Mouse (Mus musculus) forebrain, embryonic 12.5 days (tissue): ENCODE measurements around the gene Mtmr11. TPM values are rescaled to one million over a fixed set of nuclear protein-coding genes. Genes with fewer than 3 reads are reported as not detected.
A peak's percentile ranks its signal among the peaks of the same experiment; 100 is the strongest.

Experiments used
- ATAC-seq: fragments of 200-750 bp; cut with Nextera tagmentation; 2 replicates; pipeline ENCODE4 v1.8.0; 2017; ENCODE audit warnings: moderate TSS enrichment; ENCODE audit not compliant: low FRiP score
- H3K27ac ChIP-seq: fragments of 300-500 bp; sonication (generic); 2 replicates; pipeline ENCODE4 v1.5.1; 2016; ENCODE audit warnings: mild to moderate bottlenecking
- H3K27me3 ChIP-seq: fragments of 300-500 bp; sonication (generic); 2 replicates; pipeline ENCODE4 v1.6.1; 2016; ENCODE audit warnings: mild to moderate bottlenecking
- H3K36me3 ChIP-seq: fragments of 300-500 bp; sonication (generic); replicated peaks from 2 replicates; pipeline ENCODE4 v1.6.1; 2016; ENCODE audit warnings: mild to moderate bottlenecking
- H3K4me1 ChIP-seq: fragments of 300-500 bp; sonication (generic); 2 replicates; pipeline ENCODE4 v1.6.1; 2016
- H3K4me2 ChIP-seq: fragments of 300-500 bp; sonication (generic); 2 replicates; pipeline ENCODE4 v1.6.1; 2016; ENCODE audit warnings: mild to moderate bottlenecking, moderate library complexity
- H3K4me3 ChIP-seq: fragments of 300-500 bp; sonication (generic); replicated peaks from 2 replicates; pipeline ENCODE4 v1.5.1; 2016; ENCODE audit warnings: mild to moderate bottlenecking
- H3K9ac ChIP-seq: fragments of 300-500 bp; sonication (generic); 2 replicates; pipeline ENCODE4 v1.6.1; 2016; ENCODE audit warnings: mild to moderate bottlenecking
- H3K9me3 ChIP-seq: fragments of 300-500 bp; sonication (generic); 2 replicates; pipeline ENCODE4 v1.6.1; 2016
- WGBS: fragments of 180-500 bp; shearing (Covaris S2); methylation state at CpG from one replicate; pipeline ENCODE4 v1.1.7; 2016; 5-methylcytosine and 5-hydroxymethylcytosine counted together
- polyA plus RNA-seq: library from polyadenylated mRNA; unstranded; fragments of >200 nt; fragmentation: Nextera tagmentation; extraction: Ambion mirVana; gene quantifications from 2 replicates; pipeline ENCODE4 v1.2.1, GENCODE M21; 2016

The Mtmr11 gene
- polyA plus RNA-seq, 1 experiment from 2014 or later: 17.8 TPM

DNA sequence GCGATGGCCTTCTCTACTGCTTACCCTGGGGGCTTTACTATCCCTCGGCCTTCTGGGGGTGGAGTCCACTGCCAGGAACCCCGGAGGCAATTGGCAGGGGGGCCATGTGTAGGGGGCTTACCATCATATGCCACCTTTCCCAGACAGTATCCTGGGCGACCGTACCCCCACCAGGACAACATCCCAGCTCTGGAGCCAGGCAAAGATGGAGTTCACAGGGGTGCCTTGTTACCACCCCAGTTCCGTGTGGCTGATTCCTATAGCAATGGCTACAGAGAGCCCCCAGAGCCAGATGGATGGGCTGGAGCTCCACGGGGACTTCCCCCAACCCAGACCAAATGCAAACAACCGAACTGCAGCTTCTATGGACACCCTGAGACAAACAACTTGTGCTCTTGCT lies 6.3 kb upstream of the Mtmr11 start:
- no peak for ATAC-seq
- 87% methylated on average over 8 of the region's 8 CpGs for WGBS
- Histone ChIP-seq H3K36me3 (peaks cover 55% of the 10 kb centered on the region), H3K27ac (no peak overlapping the region), H3K9me3 (no peaks in the 10 kb centered on the region), H3K4me2 (no peak overlapping the region), H3K4me3 (no peak overlapping the region), H3K4me1 (peaks cover 5% of the 10 kb centered on the region), H3K9ac (no peak overlapping the region), H3K27me3 (no peaks in the 10 kb centered on the region)

DNA sequence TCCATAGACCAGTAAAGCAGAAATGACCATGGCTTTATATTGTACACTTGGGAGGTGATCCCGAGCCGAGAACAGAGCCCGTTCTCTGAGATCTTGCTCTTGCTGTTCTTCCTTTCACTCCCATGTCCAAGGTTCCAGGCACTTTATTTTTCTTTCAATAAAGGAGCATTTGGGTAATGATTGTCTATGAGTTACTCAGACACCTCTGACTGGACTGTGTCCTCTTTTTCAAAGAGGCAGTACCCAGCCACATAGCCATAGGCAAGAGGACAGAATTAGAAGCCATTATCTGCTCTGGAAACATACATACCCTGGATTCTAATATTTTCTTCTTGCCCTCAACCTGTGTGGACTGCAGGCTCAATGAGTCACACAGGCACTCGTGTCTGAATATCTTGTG lies 2.0 kb upstream of the Mtmr11 start:
- no peak for ATAC-seq
- no peaks in the 10 kb centered on the region for H3K9me3 ChIP-seq
- H3K9ac ChIP-seq: no peak overlapping the region
- H3K27ac ChIP-seq: no peak overlapping the region
- H3K4me2 ChIP-seq: no peak overlapping the region
- H3K36me3 ChIP-seq: peaks cover 12% of the 10 kb centered on the region
- H3K27me3 ChIP-seq: no peaks in the 10 kb centered on the region
- 80% methylated on average over 4 of the region's 4 CpGs for WGBS
- H3K4me1 ChIP-seq: peaks cover 26% of the 10 kb centered on the region
- H3K4me3 ChIP-seq: no peak overlapping the region

DNA sequence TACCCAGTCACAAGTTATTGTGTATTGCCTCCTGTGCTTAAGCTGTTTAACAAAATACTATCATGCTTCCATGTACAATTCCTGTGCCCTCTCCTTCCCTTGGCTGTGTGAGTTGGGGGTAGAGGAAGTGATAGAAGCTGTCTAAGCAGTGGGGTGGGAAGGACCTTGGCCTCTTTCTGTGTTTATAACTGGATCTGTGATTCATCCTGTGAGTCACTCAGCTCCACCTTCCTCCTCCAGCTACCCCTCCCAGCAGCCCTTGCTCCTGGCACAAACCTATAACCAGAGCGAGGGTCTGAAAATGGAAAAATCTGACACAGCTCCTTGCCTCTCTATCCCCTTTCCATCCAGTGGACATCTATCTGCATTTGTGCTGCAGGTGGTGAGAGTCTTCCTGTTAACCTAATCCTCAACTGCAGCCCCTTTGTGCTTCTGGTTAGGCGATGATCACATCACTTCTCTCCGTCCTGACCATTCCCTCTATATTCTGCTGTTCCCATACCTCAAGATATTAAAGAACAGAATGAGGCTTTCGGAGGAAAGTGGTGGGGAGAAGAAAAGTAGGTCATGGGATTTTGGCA lies 1.5 kb upstream of the Mtmr11 start:
- Histone ChIP-seq H3K27me3 (no peaks in the 10 kb centered on the region), H3K4me1 (peaks cover 26% of the 10 kb centered on the region), H3K9ac (peak overlapping the region; percentile 55; the same call in 1 of the 2 replicates), H3K4me3 (no peak overlapping the region), H3K36me3 (peaks cover 7% of the 10 kb centered on the region), H3K27ac (peak overlapping the region; percentile 63), H3K9me3 (no peaks in the 10 kb centered on the region), H3K4me2 (peak overlapping the region; percentile 82)
- 55% methylated on average over 4 of the region's 4 CpGs for WGBS
- ATAC-seq: no peak

DNA sequence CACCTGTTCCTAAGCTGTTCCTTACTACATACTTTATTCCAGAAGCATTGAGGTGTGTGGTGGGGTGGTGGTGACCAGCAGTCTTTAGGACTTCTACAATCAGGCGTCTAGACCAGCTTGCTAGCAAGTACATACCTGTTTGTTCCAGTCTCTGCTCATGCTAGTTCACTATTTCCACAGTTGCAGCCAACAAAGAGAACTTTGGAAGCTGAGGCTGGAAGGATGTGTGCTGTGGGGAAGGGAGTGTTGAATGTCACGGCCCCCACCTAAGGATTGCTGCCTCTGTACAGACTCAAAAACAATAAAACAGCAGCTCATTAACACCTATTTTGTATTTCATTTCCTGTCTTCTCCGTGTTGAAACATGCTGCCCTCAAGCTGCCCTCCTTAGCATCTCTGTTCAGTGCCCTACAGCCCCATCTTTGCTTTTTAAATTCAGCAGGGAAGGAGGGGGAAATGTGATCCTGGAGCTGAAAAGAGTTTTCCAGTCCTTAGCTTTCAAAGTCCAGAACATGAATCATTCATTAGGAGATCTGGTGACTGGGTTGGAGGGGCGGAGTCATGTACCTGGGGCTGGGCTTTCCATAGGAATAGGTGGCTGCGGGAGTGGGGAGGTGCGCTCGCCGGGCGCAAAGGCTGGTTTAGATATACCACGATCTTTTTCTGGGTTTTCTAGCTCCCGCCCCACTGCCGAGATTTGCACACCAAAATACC lies 844 bp upstream of the Mtmr11 start:
- peak overlapping the region; percentile 63 for H3K27ac ChIP-seq
- peak; percentile 56; the same call in 1 of the 2 replicates for ATAC-seq
- H3K9me3 ChIP-seq: no peaks in the 10 kb centered on the region
- H3K36me3 ChIP-seq: peaks cover under 1% of the 10 kb centered on the region; the same call in 1 of the 2 replicates
- H3K9ac ChIP-seq: peak overlapping the region; percentile 55
- H3K27me3 ChIP-seq: no peaks in the 10 kb centered on the region
- WGBS: under 1% methylated on average over 12 of the region's 12 CpGs
- peaks cover 26% of the 10 kb centered on the region for H3K4me1 ChIP-seq
- peak overlapping the region; percentile 82 for H3K4me2 ChIP-seq
- peak overlapping the region; percentile 37 for H3K4me3 ChIP-seq

DNA sequence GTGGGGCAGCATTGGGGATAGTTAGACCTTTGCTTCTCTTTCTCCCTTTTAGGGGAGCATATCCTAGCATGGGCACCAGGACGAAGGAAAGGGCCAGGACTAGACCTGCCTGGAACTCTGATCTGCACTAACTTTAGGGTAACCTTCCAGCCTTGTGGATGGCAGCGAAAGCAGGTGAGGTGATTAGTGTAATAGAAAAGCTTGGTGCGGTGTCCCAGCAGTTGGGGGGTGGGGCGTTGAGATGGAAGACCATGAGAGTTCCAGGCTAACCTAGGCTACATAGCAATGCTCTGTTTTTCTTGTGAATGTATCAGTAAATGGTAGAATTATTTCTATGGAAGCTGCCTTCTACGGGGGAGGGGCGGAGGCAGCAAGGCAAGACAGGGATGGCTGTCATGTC lies 1.2 kb downstream of the Mtmr11 start:
- Histone ChIP-seq H3K36me3 (no peaks in the 10 kb centered on the region), H3K9me3 (no peaks in the 10 kb centered on the region), H3K4me3 (no peak overlapping the region), H3K4me2 (0 out of 2 replicates have a peak overlapping the region, but pooled peaks have one; percentile 82), H3K9ac (no peak overlapping the region), H3K27ac (no peak overlapping the region), H3K4me1 (peaks cover 26% of the 10 kb centered on the region), H3K27me3 (no peaks in the 10 kb centered on the region)
- no peak for ATAC-seq
- WGBS: 87% methylated on average over 6 of the region's 6 CpGs

DNA sequence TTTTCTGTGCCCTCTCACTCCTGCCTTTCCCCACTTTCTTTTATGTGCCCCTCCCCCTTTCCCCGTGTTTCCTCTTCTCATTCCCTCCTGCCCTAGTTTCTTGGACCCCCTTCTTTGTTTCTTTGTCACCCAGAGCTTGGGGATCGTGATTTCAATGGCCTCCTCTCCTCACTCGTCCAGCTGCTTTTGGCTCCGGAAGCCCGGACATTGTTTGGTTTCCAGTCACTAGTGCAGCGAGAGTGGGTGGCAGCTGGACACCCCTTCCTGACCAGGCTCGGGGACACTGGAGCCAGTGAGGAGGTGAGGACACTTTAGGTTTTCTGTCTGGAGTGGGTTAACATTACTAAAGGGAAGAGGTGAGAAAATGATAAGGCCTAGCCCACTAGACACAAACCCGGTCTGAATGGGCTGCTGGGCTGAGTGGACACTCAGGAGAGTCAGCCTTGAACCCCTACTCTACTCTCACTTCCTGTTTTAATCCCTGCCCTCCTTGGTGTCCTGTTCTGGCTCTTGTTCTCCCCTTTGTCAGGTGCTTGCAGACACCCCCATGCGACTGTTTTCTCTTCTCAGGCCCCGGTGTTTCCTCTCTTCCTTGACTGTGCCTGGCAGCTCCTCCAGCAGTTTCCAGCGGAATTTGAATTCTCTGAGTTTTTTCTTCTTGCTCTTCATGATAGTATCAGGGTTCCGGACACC lies 6.8 kb downstream of the Mtmr11 start:
- 71% methylated on average over 12 of the region's 12 CpGs for WGBS
- H3K36me3 ChIP-seq: peaks cover 13% of the 10 kb centered on the region
- H3K27me3 ChIP-seq: no peaks in the 10 kb centered on the region
- ATAC-seq: no peak
- no peak overlapping the region for H3K27ac ChIP-seq
- no peaks in the 10 kb centered on the region for H3K9me3 ChIP-seq
- H3K4me1 ChIP-seq: peaks cover 23% of the 10 kb centered on the region
- no peak overlapping the region for H3K4me3 ChIP-seq
- no peak overlapping the region for H3K4me2 ChIP-seq
- no peak overlapping the region for H3K9ac ChIP-seq

DNA sequence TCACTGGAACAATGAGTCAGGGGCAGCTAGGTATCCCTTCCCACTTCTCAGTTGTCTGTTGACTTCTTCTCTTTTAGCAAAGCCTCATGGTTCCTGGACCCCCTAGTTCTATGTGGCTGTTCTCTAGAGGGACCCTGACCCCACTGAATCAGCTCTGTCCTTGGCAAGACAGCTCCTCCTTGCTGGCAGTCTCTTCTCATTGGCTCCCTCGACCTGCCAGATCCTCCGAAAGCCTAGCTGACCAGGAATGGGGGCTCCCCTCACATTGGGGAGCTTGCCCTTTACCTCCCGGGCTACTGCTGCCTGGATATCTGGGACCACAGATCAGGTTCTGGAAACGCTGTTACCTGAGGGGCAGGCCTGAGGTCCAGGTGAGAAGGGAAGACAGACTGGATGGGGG lies 8.5 kb downstream of the Mtmr11 start:
- H3K4me2 ChIP-seq: no peak overlapping the region; the same call in 1 of the 2 replicates
- 85% methylated on average over 4 of the region's 4 CpGs for WGBS
- H3K9ac ChIP-seq: peak overlapping the region; percentile 33; the same call in 1 of the 2 replicates
- no peak overlapping the region for H3K4me3 ChIP-seq
- H3K27me3 ChIP-seq: no peaks in the 10 kb centered on the region
- no peak for ATAC-seq
- H3K4me1 ChIP-seq: peaks cover 37% of the 10 kb centered on the region
- H3K9me3 ChIP-seq: no peaks in the 10 kb centered on the region
- peaks cover 28% of the 10 kb centered on the region for H3K36me3 ChIP-seq
- 0 out of 2 replicates have a peak overlapping the region, but pooled peaks have one; percentile 3 for H3K27ac ChIP-seq

DNA sequence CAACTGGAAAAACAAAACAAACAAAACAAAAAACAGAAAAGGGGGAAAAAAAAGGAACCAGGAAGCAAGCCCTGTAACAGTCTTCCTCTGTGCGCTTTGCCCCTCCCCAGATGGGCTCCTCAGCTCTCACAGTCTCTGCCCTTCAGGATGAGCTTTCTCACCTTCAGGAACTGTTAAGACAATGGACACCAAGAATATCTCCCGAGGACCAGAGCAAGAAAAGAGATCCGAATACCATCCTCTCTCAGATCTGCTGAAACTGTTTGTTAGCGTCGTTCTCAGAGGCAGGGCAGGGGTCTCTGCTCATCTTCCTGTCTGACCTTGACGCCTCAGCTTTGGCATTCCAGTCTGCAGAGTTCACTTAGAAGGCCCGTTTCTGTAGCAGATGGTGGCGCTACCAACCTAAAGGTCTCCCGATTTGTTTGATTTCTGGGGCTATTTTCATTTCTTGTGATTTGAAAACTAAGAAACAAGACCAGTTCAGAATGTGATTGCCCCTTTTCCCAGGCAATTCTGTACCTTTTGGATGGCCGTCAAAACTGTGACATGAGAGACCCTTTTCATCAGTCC lies 9.3 kb downstream of the Mtmr11 start:
- Histone ChIP-seq H3K4me1 (peaks cover 37% of the 10 kb centered on the region), H3K27ac (peak overlapping the region; percentile 98), H3K4me3 (peak overlapping the region; percentile 62; the same call in 1 of the 2 replicates), H3K4me2 (peak overlapping the region; percentile 64), H3K36me3 (peaks cover 34% of the 10 kb centered on the region), H3K9me3 (no peaks in the 10 kb centered on the region), H3K9ac (peak overlapping the region; percentile 82), H3K27me3 (no peaks in the 10 kb centered on the region)
- 78% methylated on average over 10 of the region's 10 CpGs for WGBS
- no peak for ATAC-seq

DNA sequence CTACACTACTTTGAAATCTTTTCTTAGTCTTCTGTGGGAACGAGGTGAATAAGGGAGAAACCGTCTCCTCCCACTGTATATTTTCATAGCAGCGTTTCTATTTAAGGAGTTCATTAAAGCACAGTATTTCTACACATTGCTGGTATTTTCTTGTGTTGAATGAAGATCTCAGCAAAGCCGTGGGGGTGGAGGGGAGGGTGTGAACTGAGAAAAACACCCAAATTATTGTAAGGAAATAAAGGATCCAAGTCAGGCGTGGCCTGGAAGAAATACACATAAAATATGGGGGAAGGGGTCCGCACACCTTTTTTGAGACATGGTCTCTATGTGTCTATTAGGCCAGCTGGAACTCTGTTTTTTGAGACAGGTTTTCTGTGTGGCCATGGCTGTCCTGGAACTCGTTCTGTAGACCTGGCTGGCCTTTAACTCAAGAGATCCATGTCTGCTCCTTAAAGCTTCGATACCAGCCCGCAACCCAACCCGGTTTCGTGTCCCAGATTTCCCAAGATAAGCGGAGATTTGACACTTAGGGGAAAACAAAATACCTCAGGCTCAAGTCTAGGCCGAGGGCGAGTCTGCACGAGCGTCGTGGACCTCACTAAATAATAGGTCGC lies 9.9 kb downstream of the Mtmr11 start:
- no peaks in the 10 kb centered on the region for H3K27me3 ChIP-seq
- peak overlapping the region; percentile 62 for H3K4me3 ChIP-seq
- peaks cover 41% of the 10 kb centered on the region for H3K36me3 ChIP-seq
- no peaks in the 10 kb centered on the region for H3K9me3 ChIP-seq
- H3K4me2 ChIP-seq: peak overlapping the region; percentile 64
- H3K9ac ChIP-seq: peak overlapping the region; percentile 82
- H3K27ac ChIP-seq: peak overlapping the region; percentile 98
- peaks cover 37% of the 10 kb centered on the region for H3K4me1 ChIP-seq
- 22% methylated on average over 18 of the region's 18 CpGs for WGBS
- ATAC-seq: peak; percentile 30

DNA sequence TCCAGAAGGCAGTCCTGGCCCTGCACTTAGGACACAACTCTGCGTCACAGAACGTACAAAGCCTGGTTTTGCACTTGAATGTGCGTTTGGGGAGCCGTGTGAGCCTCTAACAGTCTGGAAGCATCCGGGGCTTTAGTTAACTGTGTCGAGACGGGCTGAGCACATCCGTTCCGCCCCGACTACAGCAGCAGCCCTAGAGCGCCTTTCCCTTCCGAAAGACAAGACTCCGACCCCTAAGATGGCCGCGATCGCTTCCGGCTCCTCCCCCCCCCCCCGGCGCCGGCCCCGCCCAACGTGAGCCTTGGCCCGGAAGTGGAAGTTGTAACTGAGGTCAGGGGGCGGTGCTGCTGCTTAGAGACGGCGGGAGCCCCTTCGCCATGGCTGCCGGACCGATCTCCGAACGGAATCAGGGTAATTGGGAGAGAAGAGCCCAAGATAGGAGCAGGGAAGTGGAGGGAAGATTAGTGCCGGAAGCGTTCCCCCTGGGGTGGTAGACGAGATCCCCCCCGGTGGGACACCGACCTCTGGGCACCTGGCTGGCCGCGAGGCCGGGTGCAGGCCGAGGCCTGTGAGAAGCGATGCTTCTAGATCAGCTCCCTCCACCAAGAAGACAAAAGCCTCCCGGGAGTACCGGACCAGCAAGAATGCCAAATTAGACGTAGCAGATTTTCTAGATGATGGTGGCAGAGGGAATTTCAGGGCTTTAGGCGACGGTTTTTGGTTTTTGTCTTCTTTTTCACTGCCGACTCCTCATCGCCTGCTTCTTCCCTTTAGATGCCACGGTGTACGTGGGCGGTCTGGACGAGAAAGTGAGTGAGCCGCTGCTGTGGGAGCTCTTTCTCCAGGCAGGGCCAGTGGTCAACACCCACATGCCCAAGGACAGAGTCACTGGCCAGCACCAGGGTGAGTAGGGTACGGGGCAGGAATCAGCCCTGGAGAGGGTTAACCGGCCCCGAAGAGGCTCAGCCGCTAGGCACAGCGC lies 10.7 kb downstream of the Mtmr11 start, which contains the start of gene Sf3b4:
TSS of gene Sf3b4 (plus strand) at position 136 of the 982 bp plus-strand sequence.
- Histone ChIP-seq H3K27me3 (no peaks in the 10 kb centered on the region), H3K4me3 (peak within 1 kb of the TSS; percentile 62), H3K4me1 (peaks cover 37% of the 10 kb centered on the region), H3K9me3 (no peaks in the 10 kb centered on the region), H3K27ac (peak within 1 kb of the TSS; percentile 98), H3K9ac (peak within 1 kb of the TSS; percentile 82), H3K36me3 (peaks cover 45% of the 10 kb centered on the region), H3K4me2 (peak within 1 kb of the TSS; percentile 94)
- peak; percentile 94 for ATAC-seq
- WGBS: under 1% methylated on average over 51 of the region's 58 CpGs

DNA sequence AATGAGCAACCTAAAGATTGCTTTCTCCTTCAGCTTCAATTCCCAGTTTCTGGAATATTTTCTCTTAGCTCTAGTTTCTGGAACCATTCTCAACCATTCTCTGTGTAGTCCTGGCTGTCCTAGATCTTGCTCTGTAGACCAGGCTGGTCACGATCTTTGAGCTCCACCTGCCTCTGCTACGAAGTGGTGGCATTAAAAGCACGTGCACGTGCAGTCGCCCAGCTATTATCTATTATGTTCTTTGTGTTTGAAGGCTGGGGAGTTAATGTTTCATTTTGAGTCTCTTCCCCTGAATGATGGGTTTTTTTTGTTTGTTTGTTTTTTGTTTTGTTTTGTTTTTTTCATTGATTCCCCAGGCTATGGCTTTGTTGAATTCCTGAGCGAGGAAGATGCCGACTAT lies 11.4 kb downstream of the Mtmr11 start:
- H3K4me2 ChIP-seq: peak overlapping the region; percentile 94
- H3K27me3 ChIP-seq: no peaks in the 10 kb centered on the region
- peak overlapping the region; percentile 82 for H3K9ac ChIP-seq
- H3K4me1 ChIP-seq: peaks cover 37% of the 10 kb centered on the region
- peaks cover 52% of the 10 kb centered on the region for H3K36me3 ChIP-seq
- no peaks in the 10 kb centered on the region for H3K9me3 ChIP-seq
- 36% methylated on average over 7 of the region's 7 CpGs for WGBS
- H3K27ac ChIP-seq: no peak overlapping the region
- ATAC-seq: no peak
- H3K4me3 ChIP-seq: peak overlapping the region; percentile 62
